Mouse (Mus musculus): ENCODE data around the gene Ric8b.

- TF ChIP-seq CTCF (IDR thresholded peaks at IDR 0.05) (no peak), POLR2A (IDR thresholded peaks at IDR 0.05; ENCODE audit: insufficient read depth, low read depth, low read length) (no peak), EP300 (IDR thresholded peaks at IDR 0.05; ENCODE audit: insufficient read depth, low read depth, low read length) (no peak)
Measured at GRCm38 (mm10) chr10:85038147-85038546, 120.7 kb downstream of the Ric8b start.

Measured in heart, adult 2 months (tissue).